Mouse (Mus musculus) stomach, embryonic 14.5 days (tissue): Measurements from ENCODE around the gene Tbccd1. TPM values are rescaled to one million over a fixed set of nuclear protein-coding genes. Genes with fewer than 3 reads are reported as not detected.

Experiments used
- ATAC-seq: fragments of 200-750 bp; cut with Nextera tagmentation; 2 replicates; pipeline ENCODE4 v1.8.0; 2017; ENCODE audit warnings: low read depth, moderate TSS enrichment; ENCODE audit not compliant: insufficient number of reproducible peaks, insufficient read depth, low FRiP score
- H3K27ac ChIP-seq: fragments of 300-500 bp; sonication (generic); 2 replicates; pipeline ENCODE4 v1.5.1; 2014; ENCODE audit warnings: mild to moderate bottlenecking, low read length, moderate library complexity, mixed read lengths
- H3K27me3 ChIP-seq: fragments of 300-500 bp; sonication (generic); 2 replicates; pipeline ENCODE4 v1.6.1; 2014; ENCODE audit warnings: low read length, control low read depth, mixed read lengths; ENCODE audit not compliant: control insufficient read depth, insufficient read depth
- H3K36me3 ChIP-seq: fragments of 300-500 bp; sonication (generic); 2 replicates; pipeline ENCODE4 v1.6.1; 2014; ENCODE audit warnings: mild to moderate bottlenecking, control low read depth, low read length, moderate library complexity, mixed read lengths; ENCODE audit not compliant: control insufficient read depth, insufficient read depth
- H3K4me1 ChIP-seq: fragments of 300-500 bp; sonication (generic); 2 replicates; pipeline ENCODE4 v1.6.1; 2014; ENCODE audit warnings: low read length, control low read depth, mixed read lengths; ENCODE audit not compliant: control insufficient read depth, insufficient read depth
- H3K4me2 ChIP-seq: fragments of 300-500 bp; sonication (generic); replicated peaks from 2 replicates; pipeline ENCODE4 v1.6.1; 2014; ENCODE audit warnings: low read depth, low read length, control low read depth
- H3K4me3 ChIP-seq: fragments of 300-500 bp; sonication (generic); 2 replicates; pipeline ENCODE4 v1.5.1; 2014; ENCODE audit warnings: low read depth, low read length, control low read depth
- H3K9ac ChIP-seq: fragments of 300-500 bp; sonication (generic); replicated peaks from 2 replicates; pipeline ENCODE4 v1.6.1; 2014; ENCODE audit warnings: low read depth, mild to moderate bottlenecking, control low read depth, low read length, moderate library complexity, mixed read lengths
- H3K9me3 ChIP-seq: fragments of 300-500 bp; sonication (generic); 2 replicates; pipeline ENCODE4 v1.6.1; 2016; ENCODE audit warnings: low read depth, low read length, control low read depth; ENCODE audit not compliant: control insufficient read depth
- WGBS: fragments of 180-500 bp; shearing (Covaris S2); extraction: QIAGEN DNeasy Blood & Tissue Kit; methylation state at CpG from one replicate; pipeline ENCODE4 v1.1.7; 2014; 5-methylcytosine and 5-hydroxymethylcytosine counted together
- polyA plus RNA-seq: library from polyadenylated mRNA; unstranded; fragments of >200 nt; fragmentation: Nextera tagmentation; extraction: Ambion mirVana; gene quantifications from 2 replicates; pipeline ENCODE4 v1.2.1, GENCODE M21; 2014

The Tbccd1 gene
- polyA plus RNA-seq, 1 experiment from 2014 or later: 32.2 TPM

DNA sequence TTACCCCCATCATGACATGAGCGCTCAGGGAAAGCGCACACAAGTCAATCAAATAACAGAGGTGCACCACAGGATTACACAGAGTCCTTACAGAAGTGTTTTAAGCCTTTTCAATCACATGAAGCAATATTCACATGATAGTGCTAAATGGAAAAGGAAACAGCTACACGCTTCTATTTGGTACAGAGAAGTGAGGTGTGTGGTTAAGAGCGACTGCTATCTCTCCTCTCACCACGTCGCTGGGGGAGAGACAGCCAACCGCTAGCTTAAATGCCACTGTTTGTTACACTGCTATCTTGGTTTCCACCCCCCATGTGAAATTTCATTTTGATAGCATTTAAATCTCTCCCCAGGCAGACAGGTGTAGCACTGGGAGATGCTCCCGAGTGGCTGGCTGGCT lies 32.2 kb upstream of the Tbccd1 start:
- Histone ChIP-seq H3K4me1 (no peaks in the 10 kb centered on the region), H3K27me3 (no peaks in the 10 kb centered on the region), H3K9me3 (no peaks in the 10 kb centered on the region), H3K9ac (no peak overlapping the region), H3K4me3 (no peak overlapping the region), H3K4me2 (no peak overlapping the region), H3K27ac (no peak overlapping the region), H3K36me3 (no peaks in the 10 kb centered on the region)
- WGBS: 83% methylated on average over 8 of the region's 8 CpGs
- ATAC-seq: no peak

DNA sequence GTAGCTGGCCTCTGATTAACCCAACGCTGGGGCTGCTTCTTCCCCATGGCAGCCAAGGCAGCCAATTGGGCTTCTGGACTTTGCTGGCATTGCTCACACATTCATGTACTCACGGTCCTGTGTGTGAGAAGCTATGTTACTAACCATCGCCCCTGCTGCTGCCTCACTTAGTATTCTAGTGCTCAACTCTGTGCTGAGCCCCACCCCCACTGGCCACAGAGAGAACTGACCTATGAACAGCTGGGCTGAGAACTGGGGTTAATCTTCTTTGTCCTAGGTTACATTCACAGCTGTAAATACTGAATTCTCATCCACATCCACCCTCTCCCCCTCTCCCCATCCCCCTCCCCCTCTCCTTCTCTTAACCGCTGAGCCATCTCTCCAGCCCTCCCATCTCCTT lies 31.4 kb upstream of the Tbccd1 start:
- Histone ChIP-seq H3K36me3 (no peaks in the 10 kb centered on the region), H3K4me2 (no peak overlapping the region), H3K27me3 (no peaks in the 10 kb centered on the region), H3K9me3 (no peaks in the 10 kb centered on the region), H3K9ac (no peak overlapping the region), H3K27ac (no peak overlapping the region), H3K4me3 (no peak overlapping the region), H3K4me1 (no peaks in the 10 kb centered on the region)
- 72% methylated on average over 4 of the region's 4 CpGs for WGBS
- ATAC-seq: no peak

DNA sequence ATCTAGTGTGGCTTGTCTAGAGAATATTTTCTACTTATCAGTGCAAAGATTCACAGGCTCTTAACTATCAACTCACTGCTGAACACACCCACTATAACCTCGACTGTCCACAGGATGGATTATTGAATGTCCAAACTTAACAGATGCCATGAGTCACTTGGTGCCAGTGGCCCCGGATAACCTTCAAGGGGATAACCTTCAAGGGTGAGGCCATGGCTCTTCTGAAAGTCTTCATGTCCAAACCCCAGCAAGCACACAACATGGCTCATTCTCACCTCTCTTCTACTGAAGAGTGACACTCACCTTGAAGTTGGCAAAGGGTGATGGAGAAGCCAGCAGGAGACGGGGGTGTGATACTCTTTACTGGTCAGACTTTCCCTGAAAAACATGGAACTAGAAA lies 29.3 kb upstream of the Tbccd1 start:
- H3K9me3 ChIP-seq: no peaks in the 10 kb centered on the region
- no peak overlapping the region for H3K9ac ChIP-seq
- no peaks in the 10 kb centered on the region for H3K36me3 ChIP-seq
- H3K4me3 ChIP-seq: no peak overlapping the region
- ATAC-seq: no peak
- WGBS: 66% methylated on average over 3 of the region's 3 CpGs
- no peaks in the 10 kb centered on the region for H3K4me1 ChIP-seq
- no peak overlapping the region for H3K4me2 ChIP-seq
- no peaks in the 10 kb centered on the region for H3K27me3 ChIP-seq
- H3K27ac ChIP-seq: no peak overlapping the region

DNA sequence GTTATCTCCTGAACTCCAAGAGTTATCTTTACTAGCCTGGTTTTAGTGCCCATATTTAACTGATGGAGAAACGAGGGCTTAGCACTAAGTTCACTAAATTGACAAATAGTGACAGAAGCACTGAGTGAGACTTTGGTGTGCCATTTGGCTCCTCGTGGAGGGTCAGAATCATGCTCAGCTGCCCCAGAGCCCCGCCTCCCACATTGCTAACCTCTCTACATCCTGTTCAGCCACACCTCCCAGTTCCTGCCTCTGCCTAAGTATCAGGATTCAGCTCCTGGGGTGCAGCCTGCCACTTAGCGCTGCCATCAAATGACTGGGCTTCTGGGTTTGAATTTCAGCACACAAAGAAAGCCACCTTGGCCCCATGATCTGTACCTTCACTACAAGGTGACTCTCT lies 27.9 kb upstream of the Tbccd1 start:
- WGBS: 37% methylated on average over 4 of the region's 4 CpGs
- Histone ChIP-seq H3K4me2 (no peak overlapping the region), H3K9ac (no peak overlapping the region), H3K27ac (no peak overlapping the region), H3K27me3 (no peaks in the 10 kb centered on the region), H3K4me1 (no peaks in the 10 kb centered on the region), H3K9me3 (no peaks in the 10 kb centered on the region), H3K36me3 (no peaks in the 10 kb centered on the region), H3K4me3 (no peak overlapping the region)
- no peak for ATAC-seq

DNA sequence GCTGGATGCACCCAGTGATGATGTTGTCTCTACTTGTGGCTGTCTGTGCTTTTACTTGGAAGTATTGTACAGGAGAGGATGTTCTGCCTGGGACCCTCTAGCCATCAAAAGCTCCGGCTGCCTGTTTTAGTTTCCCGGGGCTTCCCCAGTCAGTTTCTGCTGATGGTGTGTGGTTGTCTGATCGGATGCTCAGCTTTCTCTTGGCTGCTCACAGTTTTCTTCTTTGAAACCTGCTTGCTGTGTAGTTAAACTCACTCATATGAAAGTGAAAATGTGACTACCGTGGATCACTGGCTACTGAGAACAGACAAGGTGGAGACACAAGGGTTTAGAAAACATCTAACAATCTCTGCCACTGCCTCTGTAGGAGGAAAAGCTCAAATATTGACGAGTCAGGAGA lies 26.0 kb upstream of the Tbccd1 start:
- Histone ChIP-seq H3K9ac (no peak overlapping the region), H3K27me3 (no peaks in the 10 kb centered on the region), H3K4me1 (no peaks in the 10 kb centered on the region), H3K4me3 (no peak overlapping the region), H3K36me3 (no peaks in the 10 kb centered on the region), H3K27ac (no peak overlapping the region), H3K4me2 (no peak overlapping the region), H3K9me3 (no peaks in the 10 kb centered on the region)
- 86% methylated on average over 5 of the region's 5 CpGs for WGBS
- ATAC-seq: no peak

DNA sequence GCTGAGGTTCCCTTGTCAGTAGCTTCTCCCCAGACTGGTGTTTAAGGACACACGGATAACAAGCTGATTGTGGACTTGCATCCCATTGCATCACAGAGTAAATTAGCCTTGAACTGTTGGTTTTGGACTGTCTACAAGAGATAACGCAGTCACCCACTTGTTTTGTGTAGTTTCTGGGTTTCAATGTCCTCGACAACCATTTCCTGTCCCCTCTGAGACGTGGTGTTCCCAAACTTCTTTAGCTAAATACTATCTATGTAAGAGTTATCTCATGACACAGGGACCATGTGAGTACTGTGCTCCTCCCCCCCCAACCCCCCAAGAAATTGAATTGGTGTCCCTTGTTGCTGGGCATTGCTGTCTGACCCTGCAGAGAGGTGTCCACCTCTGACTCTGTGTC lies 24.0 kb upstream of the Tbccd1 start:
- no peak overlapping the region for H3K27ac ChIP-seq
- no peak overlapping the region for H3K4me3 ChIP-seq
- WGBS: 69% methylated on average over 4 of the region's 4 CpGs
- no peaks in the 10 kb centered on the region for H3K27me3 ChIP-seq
- H3K4me2 ChIP-seq: no peak overlapping the region
- no peak for ATAC-seq
- H3K36me3 ChIP-seq: no peaks in the 10 kb centered on the region
- no peaks in the 10 kb centered on the region for H3K4me1 ChIP-seq
- no peaks in the 10 kb centered on the region for H3K9me3 ChIP-seq
- no peak overlapping the region for H3K9ac ChIP-seq

DNA sequence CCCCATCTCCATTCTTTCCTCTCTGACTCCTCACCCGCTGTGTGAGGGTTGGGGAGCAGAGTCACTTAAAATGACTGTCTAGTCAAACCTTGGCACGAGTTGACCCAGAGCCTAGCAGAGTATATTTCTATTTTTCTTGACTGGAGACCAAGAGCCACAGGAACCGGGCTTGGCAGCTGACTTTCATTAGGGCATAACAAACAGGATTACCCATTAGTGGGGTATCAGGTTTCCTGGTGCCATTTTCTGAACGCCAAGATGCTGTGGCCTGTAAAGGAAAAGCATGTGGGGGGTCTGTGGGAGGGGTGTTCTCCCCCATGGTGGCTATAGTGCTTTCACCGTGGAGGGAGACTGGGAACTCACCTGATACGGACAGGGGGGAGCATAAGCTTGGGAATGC lies 23.4 kb upstream of the Tbccd1 start:
- Histone ChIP-seq H3K9me3 (no peaks in the 10 kb centered on the region), H3K9ac (no peak overlapping the region), H3K27me3 (no peaks in the 10 kb centered on the region), H3K4me3 (no peak overlapping the region), H3K27ac (no peak overlapping the region), H3K4me2 (no peak overlapping the region), H3K4me1 (no peaks in the 10 kb centered on the region), H3K36me3 (no peaks in the 10 kb centered on the region)
- WGBS: 31% methylated on average over 6 of the region's 6 CpGs
- no peak for ATAC-seq

DNA sequence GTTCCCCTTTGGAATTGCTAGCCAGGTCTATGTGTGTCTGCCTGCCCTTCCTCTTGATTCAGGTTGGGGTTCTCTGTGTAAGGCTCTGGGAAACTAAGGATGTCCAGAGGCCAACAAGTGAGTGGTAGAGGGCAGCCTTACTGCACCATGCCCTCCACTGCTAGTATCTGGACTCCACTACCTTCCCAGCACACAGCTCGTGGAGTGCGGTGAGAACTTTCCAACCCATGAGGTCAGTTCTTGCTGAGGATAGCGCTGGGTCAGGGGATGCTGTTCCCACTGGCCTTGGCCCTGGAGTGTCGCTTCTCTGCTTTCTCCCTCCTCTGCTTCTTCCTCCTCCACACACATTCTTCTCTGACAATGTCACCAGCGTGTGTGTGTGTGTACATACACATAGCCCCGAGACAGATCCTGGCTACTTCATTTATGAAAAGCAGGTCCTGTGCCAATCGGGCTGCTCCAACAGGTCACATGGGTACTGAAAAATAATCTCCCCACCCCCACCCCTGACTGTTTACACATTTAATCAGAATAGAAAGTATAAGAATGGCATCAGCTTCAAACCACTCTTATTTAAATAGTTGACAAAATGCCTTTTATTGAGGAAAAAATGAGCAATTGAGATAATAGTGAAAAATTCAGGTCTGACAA lies 22.6 kb upstream of the Tbccd1 start:
- no peaks in the 10 kb centered on the region for H3K27me3 ChIP-seq
- no peak overlapping the region for H3K4me3 ChIP-seq
- no peaks in the 10 kb centered on the region for H3K4me1 ChIP-seq
- ATAC-seq: no peak
- no peak overlapping the region for H3K27ac ChIP-seq
- no peak overlapping the region for H3K9ac ChIP-seq
- H3K36me3 ChIP-seq: no peaks in the 10 kb centered on the region
- H3K9me3 ChIP-seq: no peaks in the 10 kb centered on the region
- no peak overlapping the region for H3K4me2 ChIP-seq
- WGBS: 63% methylated on average over 7 of the region's 7 CpGs

DNA sequence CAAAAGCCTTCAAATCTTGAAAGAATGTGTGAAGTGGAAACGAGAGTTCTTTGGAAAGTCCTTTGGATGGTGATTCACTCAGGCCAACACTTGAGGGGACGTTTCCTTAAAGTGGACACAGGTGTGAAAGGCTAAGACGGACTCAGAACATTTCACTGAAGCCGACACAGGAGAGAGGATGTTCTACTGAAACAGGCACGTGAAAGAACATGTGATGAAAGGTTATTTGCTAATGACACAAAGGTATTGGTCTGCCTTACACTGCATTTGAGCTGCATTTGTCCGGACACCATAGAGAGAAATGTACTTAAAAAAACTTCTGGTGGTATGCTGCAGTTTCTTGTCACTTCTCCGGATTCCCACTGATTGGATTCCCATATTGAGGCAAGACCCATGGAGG lies 21.2 kb upstream of the Tbccd1 start:
- H3K9ac ChIP-seq: no peak overlapping the region
- no peaks in the 10 kb centered on the region for H3K4me1 ChIP-seq
- H3K4me3 ChIP-seq: no peak overlapping the region
- H3K27ac ChIP-seq: no peak overlapping the region
- no peaks in the 10 kb centered on the region for H3K27me3 ChIP-seq
- ATAC-seq: no peak
- no peaks in the 10 kb centered on the region for H3K36me3 ChIP-seq
- H3K9me3 ChIP-seq: no peaks in the 10 kb centered on the region
- H3K4me2 ChIP-seq: no peak overlapping the region
- WGBS: 78% methylated on average over 7 of the region's 7 CpGs
